Mouse (Mus musculus) liver, embryonic 13.5 days (tissue): ENCODE data around the gene Gm20716. TPM values are rescaled to one million over a fixed set of nuclear protein-coding genes. Genes with fewer than 3 reads are reported as not detected.
A peak's percentile ranks its signal among the peaks of the same experiment; 100 is the strongest.

Experiments
- ATAC-seq: fragments of 200-750 bp; cut with Nextera tagmentation; 2 replicates; pipeline ENCODE4 v1.8.0; 2017; ENCODE audit warnings: low read depth, mild to moderate bottlenecking, moderate number of reproducible peaks, moderate library complexity
- DNase-seq: peaks from one replicate; pipeline ENCODE4 v3.0.0; 2022
- H3K27ac ChIP-seq: fragments of 300-500 bp; sonication (generic); 2 replicates; pipeline ENCODE4 v1.5.1; 2015; ENCODE audit warnings: moderate library complexity, mild to moderate bottlenecking, inconsistent platforms
- H3K27me3 ChIP-seq: fragments of 300-500 bp; sonication (generic); 2 replicates; pipeline ENCODE4 v1.6.1; 2015; ENCODE audit warnings: mild to moderate bottlenecking, inconsistent platforms
- H3K36me3 ChIP-seq: fragments of 300-500 bp; sonication (generic); 2 replicates; pipeline ENCODE4 v1.6.1; 2015; ENCODE audit warnings: mild to moderate bottlenecking, inconsistent platforms
- H3K4me1 ChIP-seq: fragments of 300-500 bp; sonication (generic); replicated peaks from 2 replicates; pipeline ENCODE4 v1.6.1; 2015; ENCODE audit warnings: inconsistent platforms
- H3K4me2 ChIP-seq: fragments of 300-500 bp; sonication (generic); 2 replicates; pipeline ENCODE4 v1.6.1; 2015; ENCODE audit warnings: inconsistent platforms, mild to moderate bottlenecking, moderate library complexity
- H3K4me3 ChIP-seq: fragments of 300-500 bp; sonication (generic); replicated peaks from 2 replicates; pipeline ENCODE4 v1.5.1; 2015; ENCODE audit warnings: mild to moderate bottlenecking, inconsistent platforms
- H3K9ac ChIP-seq: fragments of 300-500 bp; sonication (generic); 2 replicates; pipeline ENCODE4 v1.6.1; 2015; ENCODE audit warnings: mild to moderate bottlenecking, inconsistent platforms
- H3K9me3 ChIP-seq: fragments of 300-500 bp; sonication (generic); replicated peaks from 2 replicates; pipeline ENCODE4 v1.6.1; 2016; ENCODE audit warnings: inconsistent platforms
- WGBS: fragments of 180-500 bp; shearing (Covaris S2); methylation state at CpG from one replicate; pipeline ENCODE4 v1.1.7; 2015; ENCODE audit not compliant: insufficient replicate concordance; 5-methylcytosine and 5-hydroxymethylcytosine counted together
- polyA plus RNA-seq: library from polyadenylated mRNA; unstranded; fragments of >200 nt; fragmentation: Nextera tagmentation; extraction: Ambion mirVana; gene quantifications from 2 replicates; pipeline ENCODE4 v1.2.1, GENCODE M21; 2015

The Gm20716 gene
- polyA plus RNA-seq, 1 experiment from 2014 or later = 5.0 TPM

GRCm38 (mm10) chr2:168195721-168196120, 34.4 kb downstream of the Gm20716 start:
- Histone ChIP-seq H3K27ac (no peak overlapping the region), H3K36me3 (peaks cover 66% of the 10 kb centered on the region), H3K4me3 (no peak overlapping the region), H3K4me2 (no peak overlapping the region), H3K4me1 (peaks cover 88% of the 10 kb centered on the region), H3K9ac (no peak overlapping the region), H3K27me3 (no peaks in the 10 kb centered on the region), H3K9me3 (no peaks in the 10 kb centered on the region)
- WGBS = 73% methylated on average over 2 of the region's 2 CpGs
- no peak for DNase-seq
- ATAC-seq = no peak

DNA sequence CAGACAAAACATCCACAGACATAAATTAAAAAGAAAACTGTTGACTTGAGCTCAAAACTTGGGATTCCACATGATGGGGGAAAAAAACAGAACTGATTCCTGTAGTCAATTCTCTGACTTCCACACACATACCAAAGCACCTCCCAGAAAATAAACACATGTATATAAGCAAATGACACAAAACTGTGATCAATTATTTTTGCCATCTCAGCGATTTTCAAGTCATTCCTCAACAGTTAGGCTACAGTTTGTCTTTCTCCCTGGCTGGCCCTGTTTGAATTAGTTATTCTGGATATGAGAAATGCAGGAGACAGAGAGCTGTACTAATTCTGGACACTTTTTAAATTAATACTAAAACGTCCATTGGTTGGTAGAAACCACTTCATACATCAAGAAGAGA, 36.5 kb downstream of the Gm20716 start:
- Histone ChIP-seq H3K4me1 (peaks cover 79% of the 10 kb centered on the region), H3K27ac (no peak overlapping the region), H3K4me2 (no peak overlapping the region), H3K4me3 (no peak overlapping the region), H3K9me3 (no peaks in the 10 kb centered on the region), H3K27me3 (no peaks in the 10 kb centered on the region), H3K36me3 (peaks cover 62% of the 10 kb centered on the region), H3K9ac (no peak overlapping the region)
- DNase-seq (no peak), ATAC-seq (no peak)
- 61% methylated on average over 2 of the region's 2 CpGs for WGBS

GRCm38 (mm10) chr2:168191856-168192255, 38.3 kb downstream of the Gm20716 start:
- peaks cover 63% of the 10 kb centered on the region for H3K36me3 ChIP-seq

GRCm38 (mm10) chr2:168175946-168176345, 54.2 kb downstream of the Gm20716 start:
- no peak overlapping the region for H3K4me2 ChIP-seq
- H3K4me1 ChIP-seq = peaks cover 33% of the 10 kb centered on the region
- no peak overlapping the region for H3K4me3 ChIP-seq
- H3K27ac ChIP-seq = no peak overlapping the region; the same call in 1 of the 2 replicates
- ATAC-seq (no peak), DNase-seq (no peak)
- peaks cover 18% of the 10 kb centered on the region for H3K36me3 ChIP-seq
- no peaks in the 10 kb centered on the region for H3K9me3 ChIP-seq
- WGBS = 68% methylated on average over 7 of the region's 7 CpGs
- no peak overlapping the region for H3K9ac ChIP-seq
- no peaks in the 10 kb centered on the region for H3K27me3 ChIP-seq

More at GRCm38 (mm10) chr2:168191856-168192255, 38.3 kb downstream of the Gm20716 start:
- WGBS = 90% methylated on average over 2 of the region's 2 CpGs
- no peak overlapping the region for H3K4me3 ChIP-seq
- peaks cover 66% of the 10 kb centered on the region for H3K4me1 ChIP-seq
- no peaks in the 10 kb centered on the region for H3K9me3 ChIP-seq
- no peak overlapping the region for H3K9ac ChIP-seq
- no peak overlapping the region for H3K27ac ChIP-seq
- no peak for ATAC-seq
- no peak overlapping the region for H3K4me2 ChIP-seq
- H3K27me3 ChIP-seq = no peaks in the 10 kb centered on the region
- DNase-seq = no peak

GRCm38 (mm10) chr2:168170167-168170685, 59.9 kb downstream of the Gm20716 start:
- Histone ChIP-seq H3K27ac (peak overlapping the region; percentile 90), H3K4me1 (peaks cover 73% of the 10 kb centered on the region), H3K4me3 (peak overlapping the region; percentile 46), H3K9ac (peak overlapping the region; percentile 65), H3K4me2 (peak overlapping the region; percentile 76), H3K9me3 (no peaks in the 10 kb centered on the region), H3K36me3 (peaks cover 6% of the 10 kb centered on the region; the same call in 1 of the 2 replicates), H3K27me3 (no peaks in the 10 kb centered on the region)
- ATAC-seq (peak; percentile 95), DNase-seq (peak; percentile 69)
- WGBS = under 1% methylated on average over 13 of the region's 13 CpGs

- no peaks in the 10 kb centered on the region for H3K27me3 ChIP-seq
- H3K4me3 ChIP-seq = peak overlapping the region; percentile 46
- DNase-seq = no peak
- H3K9me3 ChIP-seq = no peaks in the 10 kb centered on the region
- H3K9ac ChIP-seq = peak overlapping the region; percentile 65
- peak overlapping the region; percentile 76 for H3K4me2 ChIP-seq
- H3K36me3 ChIP-seq = 0 out of 2 replicates have a peak, but pooled peaks cover under 1% of the 10 kb centered on the region
- peak; percentile 33 for ATAC-seq
- H3K27ac ChIP-seq = peak overlapping the region; percentile 90
- peaks cover 73% of the 10 kb centered on the region for H3K4me1 ChIP-seq
- WGBS = 14% methylated on average over 9 of the region's 9 CpGs
These were observed 60.4 kb downstream of the Gm20716 start for GRCm38 (mm10) chr2:168169800-168170113.

- Histone ChIP-seq H3K4me1 (peaks cover 73% of the 10 kb centered on the region), H3K27me3 (no peaks in the 10 kb centered on the region), H3K36me3 (no peaks in the 10 kb centered on the region), H3K4me3 (peak overlapping the region; percentile 46), H3K27ac (peak overlapping the region; percentile 90), H3K4me2 (peak overlapping the region; percentile 76), H3K9ac (peak overlapping the region; percentile 65), H3K9me3 (no peaks in the 10 kb centered on the region)
- 68% methylated on average over 9 of the region's 9 CpGs for WGBS
- no peak for DNase-seq
- no peak for ATAC-seq
These were observed 61.0 kb downstream of the Gm20716 start for GRCm38 (mm10) chr2:168168892-168169799.

DNA sequence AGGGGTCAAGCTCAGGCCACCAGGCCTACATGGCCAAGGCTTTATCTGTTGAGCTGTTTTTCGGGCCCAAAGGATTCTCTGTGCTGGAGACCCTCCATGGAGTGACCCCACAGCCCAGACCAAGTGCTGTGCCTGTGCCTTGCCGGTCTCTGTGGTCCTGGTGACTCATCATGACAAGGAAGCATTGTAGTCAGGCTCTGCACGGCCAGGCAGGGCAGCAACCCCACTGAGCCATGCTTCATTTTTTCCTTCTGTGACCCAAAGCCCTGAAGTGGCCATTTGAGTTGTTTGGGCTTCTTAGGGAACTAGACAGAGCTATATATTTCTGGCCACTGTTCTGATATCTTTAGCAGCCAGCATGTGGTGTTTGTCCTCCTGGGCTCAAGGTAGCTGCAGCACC, 62.4 kb downstream of the Gm20716 start:
- H3K9ac ChIP-seq = no peak overlapping the region
- H3K27me3 ChIP-seq = peaks cover 4% of the 10 kb centered on the region; the same call in 1 of the 2 replicates
- no peaks in the 10 kb centered on the region for H3K9me3 ChIP-seq
- H3K27ac ChIP-seq = peak overlapping the region; percentile 2
- ATAC-seq = no peak
- H3K4me2 ChIP-seq = no peak overlapping the region
- H3K4me3 ChIP-seq = no peak overlapping the region
- WGBS = 56% methylated on average over 3 of the region's 3 CpGs
- DNase-seq = no peak
- H3K4me1 ChIP-seq = peaks cover 65% of the 10 kb centered on the region
- H3K36me3 ChIP-seq = no peaks in the 10 kb centered on the region

DNA sequence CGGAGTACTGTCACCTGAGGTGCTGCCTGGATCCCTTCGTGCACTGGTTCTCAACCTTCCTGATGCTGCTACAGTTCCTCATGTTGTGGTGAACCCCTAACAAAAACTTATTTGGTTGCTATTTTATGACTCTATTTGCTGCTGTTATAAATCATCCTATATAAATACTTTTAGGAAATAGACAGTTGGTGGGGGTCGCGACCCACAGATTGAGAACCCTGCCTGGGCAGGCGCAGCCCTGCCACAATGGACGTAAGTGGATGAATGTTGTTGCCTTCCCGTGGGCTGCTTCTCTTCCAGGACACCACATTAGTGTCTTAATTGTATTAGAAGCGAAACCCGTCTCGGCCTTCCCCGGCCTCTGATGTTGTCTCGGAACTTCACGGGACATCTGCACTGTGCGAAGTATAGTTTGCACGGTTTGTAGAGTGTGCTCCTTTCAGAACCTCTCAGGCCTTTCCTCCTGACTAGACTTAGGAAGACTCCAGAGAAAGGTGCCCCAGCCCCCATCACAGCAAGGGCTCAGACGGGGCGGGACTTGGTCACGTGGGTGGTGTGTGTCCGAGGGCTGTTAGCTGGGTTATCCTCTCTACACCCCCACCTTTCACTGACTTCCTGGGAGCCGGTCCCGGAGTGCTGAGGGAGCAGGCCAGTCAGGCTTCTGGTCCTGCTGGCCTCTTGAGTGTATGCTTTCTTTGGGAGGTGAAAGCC, 63.3 kb downstream of the Gm20716 start:
- no peaks in the 10 kb centered on the region for H3K9me3 ChIP-seq
- no peaks in the 10 kb centered on the region for H3K36me3 ChIP-seq
- H3K4me3 ChIP-seq = no peak overlapping the region
- 62% methylated on average over 21 of the region's 21 CpGs for WGBS
- peaks cover 12% of the 10 kb centered on the region for H3K27me3 ChIP-seq
- no peak for DNase-seq
- peaks cover 65% of the 10 kb centered on the region for H3K4me1 ChIP-seq
- no peak for ATAC-seq
- peak overlapping the region; percentile 2 for H3K27ac ChIP-seq
- H3K4me2 ChIP-seq = no peak overlapping the region
- no peak overlapping the region for H3K9ac ChIP-seq

DNA sequence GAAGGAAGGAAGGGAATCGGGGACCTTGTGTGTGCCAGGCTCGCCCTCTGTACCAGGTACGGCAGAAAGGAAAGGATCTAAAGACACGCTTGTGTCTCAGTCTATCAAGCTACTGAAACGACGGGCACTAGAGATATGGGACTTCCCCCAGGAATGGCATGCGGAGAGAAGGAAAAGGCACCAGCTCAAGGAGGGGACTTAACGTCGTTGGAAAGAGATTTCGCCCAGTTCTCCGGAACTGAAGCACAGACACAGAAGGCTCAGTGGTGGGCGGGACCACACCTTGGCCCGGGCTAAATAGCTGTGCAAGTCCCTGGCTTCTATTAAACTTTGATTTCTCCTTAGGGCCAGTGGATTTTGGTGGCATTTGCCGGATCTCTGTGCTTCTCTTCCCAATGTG, 68.2 kb downstream of the Gm20716 start:
- H3K36me3 ChIP-seq = no peaks in the 10 kb centered on the region
- peaks cover 58% of the 10 kb centered on the region for H3K27me3 ChIP-seq
- H3K4me3 ChIP-seq = peak overlapping the region; percentile 38
- ATAC-seq (no peak), DNase-seq (no peak)
- 5% methylated on average over 14 of the region's 14 CpGs for WGBS
- H3K4me2 ChIP-seq = peak overlapping the region; percentile 62
- peak overlapping the region; percentile 45; the same call in 1 of the 2 replicates for H3K9ac ChIP-seq
- H3K4me1 ChIP-seq = peaks cover 61% of the 10 kb centered on the region
- H3K27ac ChIP-seq = no peak overlapping the region
- no peaks in the 10 kb centered on the region for H3K9me3 ChIP-seq

DNA sequence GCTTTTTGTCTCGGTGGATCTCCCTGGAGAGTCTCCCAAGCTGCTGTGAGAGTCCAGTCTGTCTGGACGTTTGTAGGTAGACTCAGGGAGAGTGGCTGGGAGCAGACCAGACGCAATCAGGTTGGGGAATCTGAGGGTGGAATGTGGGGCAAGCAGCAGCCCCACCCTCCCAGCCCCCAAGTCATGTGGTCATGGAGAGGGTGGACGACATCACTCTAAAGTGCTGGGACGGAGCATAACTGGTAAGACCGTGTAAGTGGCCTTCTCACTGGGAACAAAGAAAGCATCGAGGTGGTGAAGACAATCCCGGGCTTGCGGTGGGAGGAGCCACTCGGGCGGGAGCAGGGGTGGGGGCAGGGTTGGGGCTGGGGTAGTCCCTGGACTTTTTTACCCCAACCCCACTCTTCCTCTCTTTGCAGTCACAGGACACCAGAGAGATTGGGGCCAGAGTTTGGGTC, 68.6 kb downstream of the Gm20716 start:
- H3K27me3 ChIP-seq = peaks cover 60% of the 10 kb centered on the region

More for the DNA sequence above, 68.6 kb downstream of the Gm20716 start:
- no peaks in the 10 kb centered on the region for H3K9me3 ChIP-seq
- peak overlapping the region; percentile 38 for H3K4me3 ChIP-seq
- no peak for DNase-seq
- H3K4me1 ChIP-seq = peaks cover 57% of the 10 kb centered on the region
- no peak for ATAC-seq
- WGBS = 6% methylated on average over 11 of the region's 11 CpGs
- H3K4me2 ChIP-seq = peak overlapping the region; percentile 62
- H3K27ac ChIP-seq = no peak overlapping the region
- H3K36me3 ChIP-seq = no peaks in the 10 kb centered on the region
- peak overlapping the region; percentile 45; the same call in 1 of the 2 replicates for H3K9ac ChIP-seq
